Mouse (Mus musculus) C2C12 (cell line): Measurements from ENCODE around the gene Ppa1.

Source experiments
- CTCF ChIP-seq: IDR thresholded peaks from one replicate; pipeline ENCODE4 v1.5.1; 2011; ENCODE audit not compliant: control insufficient read depth, insufficient read depth, insufficient read length
- MYOD1 ChIP-seq: IDR thresholded peaks from one replicate; pipeline ENCODE4 v1.6.1; 2011; ENCODE audit warnings: low read depth; ENCODE audit not compliant: control insufficient read depth, insufficient read length
- MYOG ChIP-seq: IDR thresholded peaks from one replicate; pipeline ENCODE4 v1.6.1; 2011; ENCODE audit not compliant: control insufficient read depth, insufficient read length; ENCODE audit errors: extremely low read depth
- USF1 ChIP-seq: IDR thresholded peaks from one replicate; pipeline ENCODE4 v1.6.1; 2011; ENCODE audit warnings: low read depth, mild to moderate bottlenecking, control low read depth, moderate library complexity

GRCm38 (mm10) chr10:61627938-61628250 lies 20.5 kb upstream of the Ppa1 start:
- TF ChIP-seq CTCF (no peak), USF1 (no peak), MYOG (no peak), MYOD1 (no peak)
